Mouse (Mus musculus) stomach, postnatal 0 days (tissue): ENCODE data around the gene Pltp.

Experiments
- CTCF ChIP-seq: IDR thresholded peaks from 2 replicates; pipeline ENCODE4 v1.5.1; 2016; ENCODE audit warnings: antibody characterized with exemption, low read depth, mild to moderate bottlenecking, moderate library complexity
- EP300 ChIP-seq: optimal IDR thresholded peaks from 2 replicates; pipeline ENCODE3; 2016; ENCODE audit warnings: antibody characterized with exemption

DNA sequence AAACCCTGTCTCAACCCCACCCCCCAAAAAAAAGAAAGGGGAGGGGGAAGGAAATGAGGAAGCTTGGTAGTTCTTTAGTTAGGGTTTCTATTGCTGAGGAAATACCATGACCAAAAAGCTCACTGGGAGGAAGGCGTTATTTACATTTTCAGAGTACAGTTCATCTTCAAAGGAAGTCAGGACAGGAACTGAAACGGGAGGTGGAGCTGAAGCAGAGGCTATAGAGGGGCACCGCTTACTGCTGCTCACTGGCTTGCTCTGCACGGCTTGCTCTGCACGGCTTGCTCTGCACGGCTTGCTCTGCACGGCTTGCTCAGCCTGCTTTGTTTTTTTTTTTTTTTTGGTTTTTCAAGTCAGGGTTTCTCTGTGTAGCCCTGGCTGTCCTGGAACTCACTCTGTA lies 11.0 kb upstream of the Pltp start:
- no peak for TF ChIP-seq CTCF
- no peak for TF ChIP-seq EP300
